Mouse (Mus musculus) limb, embryonic 11.5 days (tissue): Measurements from ENCODE around the gene Shb. TPM values are rescaled to one million over a fixed set of nuclear protein-coding genes. Genes with fewer than 3 reads are reported as not detected.

ENCODE experiments used
- ATAC-seq: fragments of 200-750 bp; cut with Nextera tagmentation; 2 replicates; pipeline ENCODE4 v1.8.0; 2017; ENCODE audit warnings: low read depth; ENCODE audit not compliant: insufficient number of reproducible peaks, low FRiP score, low TSS enrichment
- DNase-seq: peaks from one replicate; pipeline ENCODE4 v3.0.0-alpha.2; 2015; ENCODE audit warnings: low spot score
- H3K27ac ChIP-seq: fragments of 300-500 bp; sonication (generic); replicated peaks from 2 replicates; pipeline ENCODE4 v1.5.1; 2014; ENCODE audit warnings: low read depth, mild to moderate bottlenecking, low read length
- H3K27me3 ChIP-seq: fragments of 300-500 bp; sonication (generic); 2 replicates; pipeline ENCODE4 v1.6.1; 2014; ENCODE audit warnings: mild to moderate bottlenecking, low read length, mixed read lengths; ENCODE audit not compliant: control insufficient read depth, insufficient read depth
- H3K36me3 ChIP-seq: fragments of 300-500 bp; sonication (generic); 2 replicates; pipeline ENCODE4 v1.6.1; 2014; ENCODE audit warnings: mild to moderate bottlenecking, low read length, moderate library complexity, mixed read lengths; ENCODE audit not compliant: control insufficient read depth, insufficient read depth
- H3K4me1 ChIP-seq: fragments of 300-500 bp; sonication (generic); 2 replicates; pipeline ENCODE4 v1.6.1; 2014; ENCODE audit warnings: low read length, mixed read lengths; ENCODE audit not compliant: control insufficient read depth, insufficient read depth
- H3K4me2 ChIP-seq: fragments of 300-500 bp; sonication (generic); 2 replicates; pipeline ENCODE4 v1.6.1; 2014; ENCODE audit warnings: low read depth, mild to moderate bottlenecking, moderate library complexity; ENCODE audit not compliant: severe bottlenecking
- H3K4me3 ChIP-seq: fragments of 300-500 bp; sonication (generic); 2 replicates; pipeline ENCODE4 v1.5.1; 2014; ENCODE audit warnings: low read depth, low read length
- H3K9ac ChIP-seq: fragments of 300-500 bp; sonication (generic); 2 replicates; pipeline ENCODE4 v1.6.1; 2014; ENCODE audit warnings: mild to moderate bottlenecking, low read length
- H3K9me3 ChIP-seq: fragments of 300-500 bp; sonication (generic); 2 replicates; pipeline ENCODE4 v1.6.1; 2016; ENCODE audit warnings: low read length; ENCODE audit not compliant: control insufficient read depth
- WGBS: fragments of 180-500 bp; shearing (Covaris S2); extraction: QIAGEN DNeasy Blood & Tissue Kit; methylation state at CpG from one replicate; pipeline ENCODE4 v1.1.7; 2014; 5-methylcytosine and 5-hydroxymethylcytosine counted together
- polyA plus RNA-seq: library from polyadenylated mRNA; unstranded; fragments of >200 nt; fragmentation: Nextera tagmentation; extraction: Ambion mirVana; gene quantifications from 2 replicates; pipeline ENCODE4 v1.2.1, GENCODE M21; 2014

The Shb gene
- 6.4 and 6.5 TPM in 2 replicates for polyA plus RNA-seq

DNA sequence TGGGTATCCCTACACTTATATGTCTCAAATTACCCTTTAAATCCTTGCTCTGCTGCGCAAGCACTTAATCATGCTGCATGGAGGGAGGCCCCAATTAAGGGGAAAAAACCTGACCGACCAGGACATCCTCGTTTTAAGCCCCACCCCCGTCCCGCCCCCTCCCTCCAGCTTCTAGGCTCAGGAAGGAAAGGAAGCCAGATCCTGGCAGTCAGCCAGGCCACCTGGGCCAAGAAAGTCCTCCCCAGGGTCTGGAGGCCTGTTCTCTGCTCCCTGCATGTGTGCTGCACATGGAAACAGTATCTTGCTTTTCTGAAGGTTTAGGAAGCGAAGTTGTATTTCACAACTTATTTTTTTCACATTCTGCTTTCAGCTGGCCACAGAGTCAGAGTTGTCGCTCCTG is at the start of gene Shb:
Gene Shb, minus strand, starts transcription at position 96 of the 400 bp plus-strand sequence.
- 8% methylated on average over 7 of the region's 7 CpGs for WGBS
- Histone ChIP-seq H3K4me2 (peak within 1 kb of the TSS; percentile 99), H3K4me1 (peaks cover 34% of the 10 kb centered on the region), H3K9ac (no peak within 1 kb of the TSS), H3K4me3 (peak within 1 kb of the TSS; percentile 70; the same call in 1 of the 2 replicates), H3K27ac (peak within 1 kb of the TSS; percentile 60), H3K27me3 (no peaks in the 10 kb centered on the region), H3K36me3 (no peaks in the 10 kb centered on the region), H3K9me3 (no peaks in the 10 kb centered on the region)
- ATAC-seq (peak; percentile 35; the same call in 1 of the 2 replicates), DNase-seq (peak; percentile 90)

- DNase-seq, result no peak
- WGBS, result 86% methylated on average over 6 of the region's 6 CpGs
- no peak for ATAC-seq
- no peak overlapping the region for H3K27ac ChIP-seq
- no peaks in the 10 kb centered on the region for H3K36me3 ChIP-seq
- no peak overlapping the region for H3K9ac ChIP-seq
- H3K4me1 ChIP-seq, result peaks cover 11% of the 10 kb centered on the region; the same call in 1 of the 2 replicates
- no peak overlapping the region for H3K4me2 ChIP-seq
- no peaks in the 10 kb centered on the region for H3K9me3 ChIP-seq
- peaks cover 8% of the 10 kb centered on the region for H3K27me3 ChIP-seq
- H3K4me3 ChIP-seq, result no peak overlapping the region
These were observed 48.8 kb upstream of the Shb start for GRCm38 (mm10) chr4:45581095-45581494.

GRCm38 (mm10) chr4:45578554-45579370 is 46.5 kb upstream of the Shb start:
- WGBS, result 8% methylated on average over 20 of the region's 22 CpGs
- Histone ChIP-seq H3K4me3 (no peak overlapping the region), H3K27me3 (no peaks in the 10 kb centered on the region), H3K9ac (no peak overlapping the region), H3K36me3 (no peaks in the 10 kb centered on the region), H3K4me1 (peaks cover 11% of the 10 kb centered on the region; the same call in 1 of the 2 replicates), H3K4me2 (no peak overlapping the region), H3K9me3 (no peaks in the 10 kb centered on the region), H3K27ac (no peak overlapping the region)
- ATAC-seq (no peak), DNase-seq (peak; percentile 35)

- Histone ChIP-seq H3K4me2 (no peak overlapping the region), H3K27me3 (no peaks in the 10 kb centered on the region), H3K36me3 (no peaks in the 10 kb centered on the region), H3K4me1 (peaks cover 11% of the 10 kb centered on the region; the same call in 1 of the 2 replicates), H3K27ac (no peak overlapping the region), H3K9me3 (no peaks in the 10 kb centered on the region), H3K9ac (no peak overlapping the region), H3K4me3 (no peak overlapping the region)
- DNase-seq, result no peak
- WGBS, result 45% methylated on average over 8 of the region's 8 CpGs
- ATAC-seq, result no peak
These were observed 45.4 kb upstream of the Shb start for GRCm38 (mm10) chr4:45577631-45578030.

- Histone ChIP-seq H3K27ac (no peak overlapping the region), H3K4me3 (no peak overlapping the region), H3K4me2 (no peak overlapping the region)
These were observed 42.4 kb upstream of the Shb start for GRCm38 (mm10) chr4:45574614-45575169.

DNA sequence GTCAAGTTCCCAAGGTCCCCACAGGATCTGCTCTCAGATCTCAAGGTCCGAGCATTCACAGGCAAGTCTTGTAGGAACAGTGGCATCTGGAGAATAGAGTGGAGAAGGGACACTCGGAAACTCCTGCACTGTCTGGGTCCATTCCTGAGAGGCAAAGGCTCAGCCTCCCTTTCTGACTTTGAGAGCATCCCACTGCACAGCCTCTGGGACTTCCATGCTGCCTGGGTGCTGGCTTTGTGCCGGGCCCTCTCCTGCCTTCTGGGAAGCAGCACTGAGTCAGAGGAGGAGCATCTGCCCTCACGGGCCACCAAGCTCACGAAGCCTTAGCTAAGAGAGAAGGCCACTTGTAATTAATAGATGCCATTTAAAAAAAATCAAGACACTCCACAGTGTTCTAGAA is 37.3 kb upstream of the Shb start:
- ATAC-seq (no peak), DNase-seq (no peak)
- Histone ChIP-seq H3K36me3 (no peaks in the 10 kb centered on the region), H3K9ac (no peak overlapping the region), H3K4me2 (no peak overlapping the region), H3K9me3 (no peaks in the 10 kb centered on the region), H3K27me3 (no peaks in the 10 kb centered on the region), H3K4me1 (no peaks in the 10 kb centered on the region), H3K27ac (no peak overlapping the region), H3K4me3 (no peak overlapping the region)
- 74% methylated on average over 5 of the region's 5 CpGs for WGBS

More at GRCm38 (mm10) chr4:45574614-45575169, 42.4 kb upstream of the Shb start:
- no peaks in the 10 kb centered on the region for H3K27me3 ChIP-seq
- no peaks in the 10 kb centered on the region for H3K36me3 ChIP-seq
- ATAC-seq (no peak), DNase-seq (no peak)
- no peak overlapping the region for H3K9ac ChIP-seq
- 72% methylated on average over 15 of the region's 15 CpGs for WGBS
- no peaks in the 10 kb centered on the region for H3K9me3 ChIP-seq
- peaks cover 11% of the 10 kb centered on the region; the same call in 1 of the 2 replicates for H3K4me1 ChIP-seq

DNA sequence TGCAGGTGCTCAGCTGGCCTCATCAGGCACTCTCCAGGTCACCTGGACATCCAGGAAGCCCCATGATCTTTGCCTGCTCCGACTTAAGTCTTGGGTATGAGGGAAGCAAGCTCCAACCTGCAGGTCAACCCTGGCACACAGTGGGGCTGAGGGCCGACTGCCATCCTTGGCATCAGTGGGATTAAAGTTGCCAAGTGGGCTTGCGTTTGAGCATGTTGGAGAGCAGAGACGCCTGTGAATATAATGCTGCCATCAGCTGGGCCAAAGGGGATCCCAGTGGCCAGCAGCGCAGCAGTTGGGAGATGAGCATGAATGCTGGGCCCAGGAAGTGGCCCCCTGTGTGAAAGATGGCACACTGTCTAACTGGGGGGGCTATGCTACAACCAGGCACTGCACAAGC is 25.9 kb upstream of the Shb start:
- Histone ChIP-seq H3K36me3 (no peaks in the 10 kb centered on the region), H3K27ac (no peak overlapping the region), H3K27me3 (no peaks in the 10 kb centered on the region), H3K4me3 (no peak overlapping the region), H3K9ac (no peak overlapping the region), H3K9me3 (no peaks in the 10 kb centered on the region), H3K4me1 (no peaks in the 10 kb centered on the region), H3K4me2 (no peak overlapping the region)
- ATAC-seq (no peak), DNase-seq (no peak)
- 90% methylated on average over 5 of the region's 5 CpGs for WGBS

DNA sequence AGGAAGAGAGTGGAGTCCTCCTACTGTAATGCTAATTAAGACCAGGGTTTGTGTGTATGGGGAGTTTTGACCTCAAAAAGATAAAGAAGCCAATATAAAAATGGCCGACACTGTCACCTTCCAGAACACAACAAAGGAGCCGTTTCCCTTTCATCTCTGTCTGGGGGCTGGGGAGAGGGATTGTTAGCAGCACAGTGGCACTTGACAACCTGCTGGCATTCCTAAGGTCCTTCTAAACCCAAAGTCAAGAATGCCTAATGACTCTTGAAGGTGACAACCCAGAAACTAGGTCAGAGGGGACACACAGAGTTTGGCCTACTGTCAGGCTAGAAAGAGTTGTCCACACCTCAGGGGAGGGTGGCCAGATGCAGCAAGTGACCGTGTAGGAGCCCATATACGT is 20.3 kb upstream of the Shb start:
- no peak overlapping the region for H3K9ac ChIP-seq
- H3K27ac ChIP-seq, result no peak overlapping the region
- ATAC-seq (no peak), DNase-seq (no peak)
- H3K4me1 ChIP-seq, result no peaks in the 10 kb centered on the region
- H3K27me3 ChIP-seq, result no peaks in the 10 kb centered on the region
- H3K36me3 ChIP-seq, result no peaks in the 10 kb centered on the region
- no peaks in the 10 kb centered on the region for H3K9me3 ChIP-seq
- no peak overlapping the region for H3K4me3 ChIP-seq
- WGBS, result 23% methylated on average over 4 of the region's 4 CpGs
- H3K4me2 ChIP-seq, result no peak overlapping the region
